In genomic region chr9:34958183-34958830, GRCm38 (mm10) we compare ENCODE assay signal across 15 mouse cellular contexts.
DNase-seq lines count a peak whose midpoint lies in the region; ATAC-seq and TF ChIP-seq lines count a peak whose summit lies in the region.
"Had no signal": no experiment of that assay in that cellular context is flagged by ENCODE, and none has a peak within 500 bp of the region (broad histone marks: within the 10 kb centered on the region; RNA-seq: fewer than 3 reads in every experiment).

No protein-coding gene starts in this region.

- no peak for TF ChIP-seq CTCF in cerebellum, adult 2 months (IDR thresholded peaks at IDR 0.05; ENCODE audit: borderline replicate concordance, insufficient read depth, low read depth, low read length)
- TF ChIP-seq CTCF in forebrain, postnatal 0 days (IDR thresholded peaks at IDR 0.05; ENCODE audit: low read depth): no peak
- TF ChIP-seq CTCF in lung, postnatal 0 days (IDR thresholded peaks at IDR 0.05): no peak

- H3K4me3 ChIP-seq in cerebellum, adult 2 months (replicated peaks; ENCODE audit: insufficient read depth, low read depth, low read length): no peak overlapping the region
- H3K4me3 ChIP-seq in forebrain, postnatal 0 days (ENCODE audit: low read depth, low read length): no peak overlapping the region
- no peak overlapping the region for H3K4me3 ChIP-seq in lung, postnatal 0 days (ENCODE audit: low read depth, low read length)
- H3K4me3 ChIP-seq: embryonic facial prominence, embryonic 10.5 days; heart, adult 2 months had no signal

- H3K9ac ChIP-seq in forebrain, postnatal 0 days: no peak overlapping the region
- H3K9ac ChIP-seq in lung, postnatal 0 days (replicated peaks; ENCODE audit: low read depth): no peak overlapping the region
- H3K9ac ChIP-seq: liver, embryonic 14.5 days had no signal

- no peak overlapping the region for H3K4me2 ChIP-seq in forebrain, postnatal 0 days (ENCODE audit: low read depth)
- no peak overlapping the region for H3K4me2 ChIP-seq in lung, postnatal 0 days (replicated peaks; ENCODE audit: low read depth, low read length)

- no peaks in the 10 kb centered on the region for H3K36me3 ChIP-seq in forebrain, postnatal 0 days (ENCODE audit: insufficient read depth)
- no peaks in the 10 kb centered on the region for H3K36me3 ChIP-seq in lung, postnatal 0 days (ENCODE audit: insufficient read depth, low read length)
- H3K36me3 ChIP-seq: embryonic facial prominence, embryonic 10.5 days had no signal

- DNase-seq in layer of hippocampus, adult 18-20 months (ENCODE audit: low spot score in 2 of 2): peak; percentile 75 to 87
- DNase-seq in layer of hippocampus, postnatal 10 days (ENCODE audit: low spot score in 2 of 2): no peak
- peak; percentile 66 to 85 for DNase-seq in cerebellum, adult 2 months
- DNase-seq in forebrain, postnatal 0 days: peak; percentile 88
- DNase-seq in right cerebral cortex, postnatal 25 days: peak; percentile 50
- no peak for DNase-seq in lung, postnatal 0 days (ENCODE audit: low spot score)
- DNase-seq in heart, postnatal 14 days: no peak
- DNase-seq: kidney, adult 8-10 months; retina, postnatal 1 day; thymus, postnatal 4 days had no signal

- H3K27me3 ChIP-seq in cerebellum, adult 2 months (ENCODE audit: control insufficient read depth, insufficient read depth, low read length): no peaks in the 10 kb centered on the region
- H3K27me3 ChIP-seq in forebrain, postnatal 0 days (ENCODE audit: insufficient read depth, low read length): no peaks in the 10 kb centered on the region
- H3K27me3 ChIP-seq in lung, postnatal 0 days (replicated peaks; ENCODE audit: insufficient read depth, low read length): no peaks in the 10 kb centered on the region

- WGBS in cerebellum, adult 2 months: 53% methylated on average over 5 of the region's 5 CpGs
- 48% methylated on average over 5 of the region's 5 CpGs for WGBS in forebrain, postnatal 0 days
- WGBS in lung, postnatal 0 days: 76% methylated on average over 5 of the region's 5 CpGs

- TF ChIP-seq EP300 in lung, postnatal 0 days (IDR thresholded peaks at IDR 0.05): no peak

- no peak overlapping the region for H3K27ac ChIP-seq in cerebellum, adult 2 months (ENCODE audit: insufficient read depth, low read length)
- 0 out of 2 replicates have a peak overlapping the region, but pooled peaks have one; percentile 30 for H3K27ac ChIP-seq in forebrain, postnatal 0 days (ENCODE audit: low read depth, low read length)
- H3K27ac ChIP-seq in lung, postnatal 0 days (ENCODE audit: low read length): no peak overlapping the region
- H3K27ac ChIP-seq: embryonic facial prominence, embryonic 10.5 days; heart, adult 2 months; hindbrain, postnatal 0 days; liver, embryonic 14.5 days had no signal

- peak; percentile 75 for ATAC-seq in forebrain, postnatal 0 days
- no peak for ATAC-seq in lung, postnatal 0 days
- ATAC-seq: CD4-positive, CD25-positive, alpha-beta regulatory T cell, adult 4 months; hindbrain, postnatal 0 days had no signal

- H3K9me3 ChIP-seq in forebrain, postnatal 0 days (ENCODE audit: low read length): no peaks in the 10 kb centered on the region
- no peaks in the 10 kb centered on the region for H3K9me3 ChIP-seq in lung, postnatal 0 days (ENCODE audit: low read length)
- H3K9me3 ChIP-seq: embryonic facial prominence, embryonic 10.5 days had no signal

- peaks cover 63% of the 10 kb centered on the region for H3K4me1 ChIP-seq in cerebellum, adult 2 months (ENCODE audit: control insufficient read depth, insufficient read depth, low read length)
- 0 out of 2 replicates have a peak, but pooled peaks cover 5% of the 10 kb centered on the region for H3K4me1 ChIP-seq in forebrain, postnatal 0 days (ENCODE audit: insufficient read depth)
- H3K4me1 ChIP-seq in lung, postnatal 0 days (ENCODE audit: insufficient read depth, low read depth, low read length): no peaks in the 10 kb centered on the region

- intact Hi-C loops in heart, postnatal 14 days (cut with DNase I): no loop called here

- no peak for TF ChIP-seq POLR2A in cerebellum, adult 2 months (IDR thresholded peaks at IDR 0.05; ENCODE audit: borderline replicate concordance, insufficient read depth, low read length)

Comparison
In these comparisons a context has a peak if more than half of its experiments do, and no peak if none do; other contexts are left out.
1. DNase-seq: peak in layer of hippocampus, adult 18-20 months (2 of 2), cerebellum, adult 2 months (2 of 2), forebrain, postnatal 0 days (single experiment) and right cerebral cortex, postnatal 25 days (single experiment); none in layer of hippocampus, postnatal 10 days (0 of 2), lung, postnatal 0 days (single experiment) and heart, postnatal 14 days (0 of 2).